Mouse (Mus musculus) brain, embryonic 14.5 days (tissue): ENCODE measurements around the gene 1700069L16Rik.

Experiments
- CTCF ChIP-seq: fragments of 200-500 bp; IDR thresholded peaks from 2 replicates; pipeline ENCODE4 v1.5.1; 2012; ENCODE audit warnings: inconsistent platforms, mild to moderate bottlenecking, moderate library complexity, borderline replicate concordance; ENCODE audit not compliant: insufficient read depth, insufficient read length; ENCODE audit errors: extremely low read depth
- POLR2A ChIP-seq: fragments of 200-500 bp; IDR thresholded peaks from 2 replicates; pipeline ENCODE4 v1.6.1; 2012; ENCODE audit warnings: mild to moderate bottlenecking, inconsistent platforms, borderline replicate concordance; ENCODE audit not compliant: poor library complexity, insufficient read depth, insufficient read length, severe bottlenecking; ENCODE audit errors: extremely low read depth

GRCm38 (mm10) chr5:113703803-113704585 lies 20.6 kb downstream of the 1700069L16Rik start:
- TF ChIP-seq POLR2A (no peak), CTCF (no peak)
